Mouse (Mus musculus) spleen, adult 2 months (tissue): ENCODE results near the gene Fitm2. TPM values are rescaled to one million over a fixed set of nuclear protein-coding genes. Genes with fewer than 3 reads are reported as not detected.

Experiments
- DNase-seq, 2 experiments: peaks; one replicate each; pipeline versions ENCODE4 v3.0.0 to v3.0.0-alpha.2; 2012 to 2021; ENCODE audit warnings: low spot score in 2 of 2, low read depth in 1 of 2
- H3K27ac ChIP-seq: fragments of 200-500 bp; 2 replicates; pipeline ENCODE4 v1.5.1; 2012; ENCODE audit warnings: low read length, inconsistent platforms; ENCODE audit not compliant: insufficient read depth
- H3K27me3 ChIP-seq: fragments of 200-500 bp; 2 replicates; pipeline ENCODE4 v1.6.1; 2012; ENCODE audit warnings: mild to moderate bottlenecking, moderate library complexity, low read length, inconsistent platforms; ENCODE audit not compliant: control insufficient read depth, insufficient read depth
- H3K36me3 ChIP-seq: fragments of 200-500 bp; 2 replicates; pipeline ENCODE4 v1.6.1; 2012; ENCODE audit warnings: mild to moderate bottlenecking, low read length, inconsistent platforms; ENCODE audit not compliant: control insufficient read depth, insufficient read depth
- H3K4me1 ChIP-seq: fragments of 200-500 bp; 2 replicates; pipeline ENCODE4 v1.6.1; 2011; ENCODE audit warnings: inconsistent platforms; ENCODE audit not compliant: control insufficient read depth, insufficient read depth, insufficient read length
- H3K4me3 ChIP-seq: fragments of 200-500 bp; 2 replicates; pipeline ENCODE4 v1.5.1; 2011; ENCODE audit warnings: mild to moderate bottlenecking, inconsistent platforms; ENCODE audit not compliant: insufficient read depth, insufficient read length; ENCODE audit errors: extremely low read depth
- CTCF ChIP-seq: fragments of 200-500 bp; IDR thresholded peaks from 2 replicates; pipeline ENCODE4 v1.5.1; 2011; ENCODE audit warnings: mild to moderate bottlenecking, inconsistent platforms; ENCODE audit not compliant: insufficient read depth, insufficient read length, insufficient replicate concordance; ENCODE audit errors: extremely low read depth
- POLR2A ChIP-seq: fragments of 200-500 bp; IDR thresholded peaks from 2 replicates; pipeline ENCODE4 v1.6.1; 2011; ENCODE audit warnings: low read depth, low read length, inconsistent platforms
- WGBS: fragments of 180-500 bp; shearing (Covaris S2); methylation state at CpG from one replicate; pipeline ENCODE4 v1.1.7; 2018; 5-methylcytosine and 5-hydroxymethylcytosine counted together
- polyA plus RNA-seq: library from polyadenylated mRNA; depleted of rRNA; stranded (reverse); fragments of >200 nt; gene quantifications from 2 replicates; pipeline ENCODE4 v1.2.3, GENCODE M21; 2012

The Fitm2 gene
- polyA plus RNA-seq, 1 experiment = 3.7 TPM

- H3K4me1 ChIP-seq = no peaks in the 10 kb centered on the region
- TF ChIP-seq POLR2A (no peak), CTCF (no peak)
- H3K36me3 ChIP-seq = no peaks in the 10 kb centered on the region
- no peak within 1 kb of the TSS for H3K27ac ChIP-seq
- 74% methylated on average over 5 of the region's 5 CpGs for WGBS
- no peak for DNase-seq
- H3K4me3 ChIP-seq = no peak within 1 kb of the TSS
- no peaks in the 10 kb centered on the region for H3K27me3 ChIP-seq
Observed at GRCm38 (mm10) chr2:163492018-163492417, 19.6 kb upstream of the Fitm2 start, which contains the start of gene R3hdml. Gene R3hdml (plus strand): TSS chr2:163492318.

DNA sequence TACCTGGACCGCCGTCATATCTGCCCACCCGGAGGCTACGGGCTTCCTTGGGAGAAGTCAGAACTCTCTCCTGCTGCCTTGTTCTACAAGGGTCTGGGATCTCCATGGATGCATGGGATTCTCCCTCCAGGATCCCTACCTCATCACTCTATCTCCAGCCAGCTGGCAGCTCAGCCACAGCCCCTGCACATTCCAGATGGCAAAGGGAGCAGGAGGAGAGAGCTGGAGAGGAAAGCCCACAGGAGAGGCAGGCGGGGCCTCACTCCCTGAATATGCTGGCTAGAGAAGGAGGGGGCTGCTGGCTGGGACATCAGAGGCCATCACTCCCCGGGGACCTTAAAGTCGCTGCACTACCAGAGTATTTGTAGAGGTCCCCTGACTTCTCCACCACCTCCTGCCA is 18.9 kb upstream of the Fitm2 start:
- 70% methylated on average over 7 of the region's 7 CpGs for WGBS
- TF ChIP-seq POLR2A (no peak), CTCF (no peak)
- Histone ChIP-seq H3K36me3 (no peaks in the 10 kb centered on the region), H3K4me1 (no peaks in the 10 kb centered on the region), H3K27me3 (no peaks in the 10 kb centered on the region), H3K27ac (no peak overlapping the region), H3K4me3 (no peak overlapping the region)
- no peak for DNase-seq

GRCm38 (mm10) chr2:163490656-163491055 is 18.2 kb upstream of the Fitm2 start:
- Histone ChIP-seq H3K27ac (no peak overlapping the region), H3K27me3 (no peaks in the 10 kb centered on the region), H3K36me3 (no peaks in the 10 kb centered on the region), H3K4me1 (no peaks in the 10 kb centered on the region), H3K4me3 (no peak overlapping the region)
- no peak for TF ChIP-seq POLR2A
- TF ChIP-seq CTCF = no peak
- no peak for DNase-seq
- WGBS = 89% methylated on average over 17 of the region's 17 CpGs

DNA sequence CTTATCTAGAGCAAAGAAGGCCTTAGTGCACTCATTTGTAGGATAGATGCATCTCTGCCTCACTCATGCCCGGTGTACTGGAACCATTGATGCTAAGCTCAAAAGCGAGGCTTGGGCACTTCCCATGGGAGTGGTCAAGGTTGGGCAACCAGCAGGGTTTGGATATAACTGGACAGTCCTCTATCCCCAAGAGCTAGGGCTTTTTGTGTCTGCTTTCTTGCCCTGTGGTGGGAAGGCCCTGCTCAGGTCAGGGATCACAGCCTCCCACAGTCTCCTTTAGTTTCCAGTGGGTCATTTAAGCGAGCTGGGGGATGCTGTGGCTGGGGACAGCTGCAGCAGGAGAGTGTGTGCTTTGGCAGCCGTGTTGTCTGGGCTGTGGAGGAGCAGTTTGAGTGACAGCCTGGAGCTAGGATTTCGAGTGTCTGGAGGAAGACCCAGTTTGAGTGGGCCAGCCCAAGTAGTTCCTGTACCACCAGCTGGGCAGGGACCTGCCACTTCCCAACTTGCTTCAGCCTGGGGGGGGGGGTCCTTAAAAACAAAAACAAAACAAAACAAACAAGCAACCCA is 17.4 kb upstream of the Fitm2 start:
- TF ChIP-seq POLR2A (no peak), CTCF (no peak)
- H3K36me3 ChIP-seq = no peaks in the 10 kb centered on the region
- DNase-seq = no peak
- no peak overlapping the region for H3K4me3 ChIP-seq
- H3K4me1 ChIP-seq = no peaks in the 10 kb centered on the region
- no peak overlapping the region for H3K27ac ChIP-seq
- 56% methylated on average over 5 of the region's 5 CpGs for WGBS
- H3K27me3 ChIP-seq = no peaks in the 10 kb centered on the region

DNA sequence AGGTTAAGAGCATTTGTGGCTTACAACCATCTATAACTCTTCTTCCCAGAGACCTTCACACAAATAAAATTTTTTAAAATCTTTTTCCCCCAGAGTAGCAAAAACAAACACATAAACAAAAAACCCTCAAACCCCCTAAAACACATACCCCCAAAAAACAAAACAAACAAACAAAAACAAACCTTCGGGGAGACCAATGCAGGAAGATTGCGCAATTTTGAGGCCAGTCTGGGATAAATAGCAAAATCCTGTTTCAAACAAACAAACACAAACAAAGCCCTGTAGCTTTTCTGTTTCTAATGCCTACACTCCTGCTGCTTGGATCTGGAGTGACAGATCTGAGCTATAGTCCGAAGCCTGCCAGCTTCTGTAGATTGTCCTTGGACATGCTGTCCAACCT is 14.9 kb upstream of the Fitm2 start:
- H3K4me3 ChIP-seq = no peak overlapping the region
- H3K36me3 ChIP-seq = no peaks in the 10 kb centered on the region
- no peak overlapping the region for H3K27ac ChIP-seq
- H3K4me1 ChIP-seq = no peaks in the 10 kb centered on the region
- 80% methylated on average over 3 of the region's 3 CpGs for WGBS
- no peaks in the 10 kb centered on the region for H3K27me3 ChIP-seq
- no peak for DNase-seq
- no peak for TF ChIP-seq CTCF
- no peak for TF ChIP-seq POLR2A

- TF ChIP-seq CTCF (no peak), POLR2A (no peak)
- H3K4me1 ChIP-seq = no peaks in the 10 kb centered on the region
- no peak overlapping the region for H3K4me3 ChIP-seq
- H3K27ac ChIP-seq = no peak overlapping the region
- peaks cover 9% of the 10 kb centered on the region for H3K27me3 ChIP-seq
- no peaks in the 10 kb centered on the region for H3K36me3 ChIP-seq
- no peak for DNase-seq
- 7% methylated on average over 21 of the region's 21 CpGs for WGBS
Observed at GRCm38 (mm10) chr2:163481539-163482029, 9.2 kb upstream of the Fitm2 start.

GRCm38 (mm10) chr2:163480191-163480825 is 7.9 kb upstream of the Fitm2 start:
- Histone ChIP-seq H3K27me3 (peaks cover 9% of the 10 kb centered on the region), H3K36me3 (no peaks in the 10 kb centered on the region), H3K27ac (no peak overlapping the region), H3K4me1 (no peaks in the 10 kb centered on the region), H3K4me3 (no peak overlapping the region)
- TF ChIP-seq CTCF (no peak), POLR2A (no peak)
- 57% methylated on average over 18 of the region's 18 CpGs for WGBS
- no peak for DNase-seq
